Mouse (Mus musculus) mouse embryonic stem cell (cell line): ENCODE measurements around the gene Fndc5.

Experiments used
- in situ Hi-C, 2 experiments: fragments of 300-500 bp; cut with MboI; formaldehyde crosslinking; loops; 1 replicate in 1 of 2; 3 replicates in 1 of 2; pipeline ENCODE4 v1.14.3; 2019 to 2020; ENCODE audit warnings: low sequenced_read_pairs in 2 of 2, low pct_unique_long_range_greater_than_20kb in 1 of 2, mixed read lengths in 1 of 2; ENCODE audit not compliant: unreplicated experiment in 1 of 2

Fndc5 gene

GRCm38 (mm10) chr4:129136579-129137391 lies at the start of gene Fndc5:
Fndc5 (plus strand) TSS chr4:129136999.
- in situ Hi-C loops, result no loop called here

GRCm38 (mm10) chr4:129087850-129088249 lies 48.9 kb upstream of the Fndc5 start:
- in situ Hi-C loops, result loop anchor here (5.0 kb wide), 2 partner anchors 131 to 136 kb away; no protein-coding TSS in a partner anchor

GRCm38 (mm10) chr4:129095276-129095675 lies 41.5 kb upstream of the Fndc5 start:
- in situ Hi-C loops, result no loop called here

GRCm38 (mm10) chr4:129097006-129097405 lies 39.8 kb upstream of the Fndc5 start:
- in situ Hi-C loops, result no loop called here

GRCm38 (mm10) chr4:129102133-129102829 lies 34.5 kb upstream of the Fndc5 start:
- in situ Hi-C loops, result no loop called here

- in situ Hi-C loops, result no loop called here
Measured at GRCm38 (mm10) chr4:129105356-129105755, 31.4 kb upstream of the Fndc5 start, which contains the start of gene Tmem54. Tmem54 (plus strand) TSS chr4:129105548.

- in situ Hi-C loops, result no loop called here
Measured at GRCm38 (mm10) chr4:129106073-129106472, 30.7 kb upstream of the Fndc5 start.

GRCm38 (mm10) chr4:129107348-129107899 lies 29.4 kb upstream of the Fndc5 start:
- in situ Hi-C loops, result no loop called here

- in situ Hi-C loops, result no loop called here
Measured at GRCm38 (mm10) chr4:129108624-129109023, 28.2 kb upstream of the Fndc5 start.

GRCm38 (mm10) chr4:129110804-129111203 lies 26.0 kb upstream of the Fndc5 start:
- in situ Hi-C loops, result no loop called here

GRCm38 (mm10) chr4:129111350-129111749 lies 25.4 kb upstream of the Fndc5 start:
- in situ Hi-C loops, result no loop called here

GRCm38 (mm10) chr4:129112231-129112630 lies 24.6 kb upstream of the Fndc5 start:
- in situ Hi-C loops, result no loop called here

- in situ Hi-C loops, result no loop called here
Measured at GRCm38 (mm10) chr4:129113083-129113988, 23.5 kb upstream of the Fndc5 start.

GRCm38 (mm10) chr4:129116703-129117102 lies 20.1 kb upstream of the Fndc5 start:
- in situ Hi-C loops, result no loop called here

- in situ Hi-C loops, result no loop called here
Measured at GRCm38 (mm10) chr4:129117720-129118510, 18.9 kb upstream of the Fndc5 start.

- in situ Hi-C loops, result loop anchor here in 1 of 2 experiments (10.0 kb wide), 1 partner anchor 155 kb away; no protein-coding TSS in a partner anchor
Measured at GRCm38 (mm10) chr4:129119708-129120107, 17.1 kb upstream of the Fndc5 start.
